Mouse (Mus musculus) gastrocnemius, postnatal 25 days (tissue): ENCODE measurements around the gene Trim60. TPM values are rescaled to one million over a fixed set of nuclear protein-coding genes. Genes with fewer than 3 reads are reported as not detected.

Experiments
- DNase-seq: peaks from one replicate; pipeline ENCODE4 v3.0.0; 2022
- total RNA-seq, 2 experiments: library from RNA; stranded (reverse); gene quantifications; 1 replicate in 1 of 2; 2 replicates in 1 of 2; pipeline ENCODE4 v1.2.3; 2021

Gene Trim60
- total RNA-seq, 2 experiments from 2014 or later: not detected

DNA sequence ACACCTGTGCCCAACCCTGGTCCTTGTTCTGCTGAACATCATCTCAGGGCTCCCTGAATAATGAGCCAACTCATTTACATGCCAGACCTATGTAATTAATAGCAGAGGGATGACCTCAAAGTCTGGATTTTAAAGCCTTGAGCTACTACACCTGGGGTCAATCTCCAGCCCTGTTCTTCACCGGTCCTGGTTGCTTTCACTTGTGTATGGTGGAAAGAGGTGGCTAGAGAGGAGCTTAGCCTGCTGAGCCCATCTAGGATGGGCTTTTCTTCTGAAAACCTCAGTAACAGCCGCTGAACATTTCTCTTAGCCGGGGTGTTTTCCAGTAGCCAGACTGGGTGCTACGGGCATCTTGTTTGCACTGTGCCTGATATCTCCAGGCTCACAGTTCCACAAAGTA is 30.7 kb downstream of the Trim60 start, which contains the start of gene Trim75:
Gene Trim75 (minus strand): TSS at position 101 of the 400 bp plus-strand sequence.
- DNase-seq: no peak

DNA sequence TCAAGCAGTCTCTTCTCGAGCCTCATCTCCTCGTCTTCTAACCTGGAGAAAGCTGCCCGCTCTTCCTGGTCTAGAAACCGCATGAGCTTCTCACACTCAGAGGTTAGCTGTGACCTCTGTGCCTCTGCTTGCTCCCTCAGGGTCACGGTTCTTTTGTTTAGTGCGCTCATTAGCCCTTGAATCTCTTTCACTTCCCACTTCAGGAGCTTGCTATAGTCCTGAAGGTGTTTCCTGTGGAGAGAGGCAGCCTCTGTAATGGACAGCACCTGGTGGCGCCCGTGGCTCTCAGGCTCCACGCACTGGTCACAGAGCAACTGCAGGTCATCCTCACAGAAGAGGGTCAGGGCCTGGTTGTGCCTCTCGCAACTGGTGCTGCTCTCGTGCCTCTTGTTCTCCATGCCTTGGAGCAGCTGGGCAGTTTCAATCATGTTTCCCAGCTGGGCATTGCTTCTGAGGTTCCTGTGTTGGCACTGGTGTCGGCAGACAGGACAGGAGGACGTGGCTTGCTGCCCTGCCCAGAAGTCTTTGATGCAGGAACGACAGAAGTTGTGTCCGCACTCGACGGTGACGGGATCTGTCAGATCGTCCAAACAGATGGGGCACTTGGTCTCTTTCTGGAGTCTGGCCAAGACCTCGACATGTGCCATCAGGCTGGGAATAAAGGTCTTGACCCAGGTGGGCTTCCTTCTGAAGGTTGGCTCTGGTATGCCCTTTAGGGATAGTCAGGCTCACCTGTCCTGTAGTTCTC is 35.1 kb downstream of the Trim60 start:
- no peak for DNase-seq

DNA sequence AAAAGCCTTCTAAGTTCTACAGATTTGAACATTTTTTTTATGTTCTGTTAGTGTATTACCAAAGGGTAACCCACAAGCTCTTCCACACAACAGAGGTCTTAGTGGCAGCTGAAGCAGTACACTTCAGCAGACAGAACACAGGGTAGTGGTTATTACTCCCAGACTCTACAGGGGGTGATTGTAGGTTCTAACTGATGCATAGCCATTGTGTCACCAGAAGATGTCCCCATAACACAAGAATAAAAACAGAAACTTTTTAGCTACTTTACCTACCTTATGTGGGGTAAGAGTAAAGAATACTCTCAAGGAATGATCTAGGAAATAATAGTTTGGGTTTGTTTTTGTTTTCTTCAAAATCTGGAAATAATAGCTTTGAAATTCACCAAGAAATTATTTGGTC is 55.5 kb downstream of the Trim60 start:
- no peak for DNase-seq

DNA sequence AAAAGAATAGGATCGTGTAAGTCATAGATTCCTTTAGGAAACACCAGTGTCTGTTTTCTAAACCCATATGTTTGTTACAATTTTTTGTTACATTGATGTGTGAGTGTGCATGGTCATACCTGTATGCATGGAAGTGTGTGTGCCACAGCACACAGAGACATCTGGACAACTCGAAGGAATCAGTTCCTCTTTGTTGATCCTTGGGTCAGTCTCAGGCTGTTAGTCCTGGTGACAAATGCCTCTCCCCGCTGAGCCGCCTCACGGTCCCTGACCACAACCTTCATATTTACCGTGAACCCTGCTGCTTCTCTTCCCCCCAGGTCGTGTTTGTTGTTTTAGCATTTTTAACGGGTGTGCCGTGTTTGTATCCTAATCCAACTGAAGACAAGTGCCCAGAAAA is 59.4 kb downstream of the Trim60 start:
- DNase-seq: no peak

DNA sequence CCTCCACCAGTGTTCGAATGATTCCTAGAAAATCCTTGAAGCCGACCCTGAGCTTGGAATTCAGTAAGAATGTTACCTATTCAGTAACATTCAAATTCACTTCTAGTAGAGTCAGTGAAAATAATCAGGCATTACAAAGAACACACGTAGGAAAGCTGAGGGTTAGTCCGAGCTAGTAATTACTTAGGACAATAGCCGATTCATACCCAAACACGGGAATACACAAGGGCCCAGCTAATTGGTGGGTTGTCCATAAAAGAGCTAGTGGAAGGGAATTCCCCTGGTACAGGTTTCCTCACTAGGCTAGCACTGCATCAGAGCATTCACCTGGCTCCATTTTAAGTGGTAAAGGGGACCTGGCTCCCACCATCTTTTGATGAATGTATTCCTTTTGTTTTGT is 66.3 kb downstream of the Trim60 start:
- DNase-seq: no peak

Other genes with a start within 250 kb of the Trim60 start
- 1 to 10 TPM; 5.3 to 6.6 TPM for gene Klhl2, start 168.6 kb downstream of the Trim60 start, total RNA-seq
- 10 to 100 TPM; 13.4 to 14.4 TPM for gene Tmem192, start 71.4 kb downstream of the Trim60 start, total RNA-seq
- gene Trim75, start 30.8 kb downstream of the Trim60 start, total RNA-seq: not detected
- gene Trim61, start 61 bp downstream of the Trim60 start, total RNA-seq: not detected
- not detected for gene Apela, start 18.8 kb upstream of the Trim60 start, total RNA-seq
- not detected for gene Gm10663, start 56.4 kb upstream of the Trim60 start, total RNA-seq
- not detected for gene BC030870, start 111.0 kb upstream of the Trim60 start, total RNA-seq